In genomic region chr6:134443198-134443904, GRCm38 (mm10) we compare ENCODE assay signal across 16 mouse cellular contexts. TPM values are rescaled to one million over a fixed set of nuclear protein-coding genes. Genes with fewer than 3 reads are reported as not detected.
DNase-seq lines count a peak whose midpoint lies in the region; ATAC-seq lines count a peak whose summit lies in the region.
"Had no signal": no experiment of that assay in that cellular context is flagged by ENCODE, and none has a peak within 500 bp of the region (broad histone marks: within the 10 kb centered on the region; RNA-seq: fewer than 3 reads in every experiment).

No protein-coding gene starts in this region.

- H3K36me3 ChIP-seq in heart, embryonic 13.5 days: peaks cover 28% of the 10 kb centered on the region
- H3K36me3 ChIP-seq in intestine, embryonic 15.5 days: peaks cover 8% of the 10 kb centered on the region; the same call in 1 of the 2 replicates
- H3K36me3 ChIP-seq in hindbrain, embryonic 13.5 days: peaks cover 14% of the 10 kb centered on the region

- H3K4me2 ChIP-seq in heart, embryonic 13.5 days: no peak overlapping the region
- peak overlapping the region; percentile 15; the same call in 1 of the 2 replicates for H3K4me2 ChIP-seq in intestine, embryonic 15.5 days (replicated peaks)
- no peak overlapping the region for H3K4me2 ChIP-seq in hindbrain, embryonic 13.5 days
- H3K4me2 ChIP-seq: forebrain, embryonic 13.5 days; midbrain, embryonic 12.5 days; neural tube, embryonic 12.5 days had no signal

- DNase-seq in heart, adult 8-10 months (ENCODE audit: low spot score): no peak
- DNase-seq in kidney, postnatal 25 days: peak; percentile 25 to 53
- DNase-seq in naive thymus-derived CD4-positive, alpha-beta T cell, adult 2 months (ENCODE audit: low read depth): peak; percentile 18
- no peak for DNase-seq in spleen, postnatal 4 days (ENCODE audit: low spot score in 2 of 2)
- DNase-seq in retina, postnatal 1 day: no peak
- DNase-seq: adrenal gland, adult 8-10 months; gastrocnemius, postnatal 36 days; heart, postnatal 10 days; right cerebral cortex, postnatal 14 days had no signal

- no peaks in the 10 kb centered on the region for H3K9me3 ChIP-seq in heart, embryonic 13.5 days
- H3K9me3 ChIP-seq in intestine, embryonic 15.5 days: no peaks in the 10 kb centered on the region
- no peaks in the 10 kb centered on the region for H3K9me3 ChIP-seq in hindbrain, embryonic 13.5 days
- H3K9me3 ChIP-seq: forebrain, embryonic 13.5 days; midbrain, embryonic 12.5 days; neural tube, embryonic 12.5 days had no signal

- 0 out of 2 replicates have a peak, but pooled peaks cover 4% of the 10 kb centered on the region for H3K27me3 ChIP-seq in heart, embryonic 13.5 days (replicated peaks)
- no peaks in the 10 kb centered on the region for H3K27me3 ChIP-seq in intestine, embryonic 15.5 days (replicated peaks)
- H3K27me3 ChIP-seq in hindbrain, embryonic 13.5 days: peaks cover under 1% of the 10 kb centered on the region; the same call in 1 of the 2 replicates
- H3K27me3 ChIP-seq: forebrain, embryonic 13.5 days; neural tube, embryonic 12.5 days had no signal

- H3K4me1 ChIP-seq in heart, embryonic 13.5 days: peaks cover 30% of the 10 kb centered on the region
- peaks cover 18% of the 10 kb centered on the region; the same call in 1 of the 2 replicates for H3K4me1 ChIP-seq in intestine, embryonic 15.5 days (replicated peaks)
- H3K4me1 ChIP-seq in hindbrain, embryonic 13.5 days (replicated peaks): peaks cover 15% of the 10 kb centered on the region

- H3K27ac ChIP-seq in heart, embryonic 13.5 days (replicated peaks): peak overlapping the region; percentile 9; the same call in 1 of the 2 replicates
- H3K27ac ChIP-seq in intestine, embryonic 15.5 days: peak overlapping the region; percentile 88
- H3K27ac ChIP-seq in hindbrain, embryonic 13.5 days: no peak overlapping the region
- H3K27ac ChIP-seq: forebrain, embryonic 13.5 days; layer of hippocampus, adult 2 months; midbrain, embryonic 12.5 days; neural tube, embryonic 12.5 days had no signal

- no peak overlapping the region for H3K4me3 ChIP-seq in heart, embryonic 13.5 days
- H3K4me3 ChIP-seq in intestine, embryonic 15.5 days (replicated peaks): no peak overlapping the region
- no peak overlapping the region for H3K4me3 ChIP-seq in hindbrain, embryonic 13.5 days
- H3K4me3 ChIP-seq: forebrain, embryonic 13.5 days; layer of hippocampus, adult 2 months; midbrain, embryonic 12.5 days; neural tube, embryonic 12.5 days had no signal

- WGBS in heart, embryonic 13.5 days: 66% methylated on average over 9 of the region's 9 CpGs
- 49% methylated on average over 9 of the region's 9 CpGs for WGBS in intestine, embryonic 15.5 days
- 83% methylated on average over 9 of the region's 9 CpGs for WGBS in hindbrain, embryonic 13.5 days

- no peak overlapping the region for H3K9ac ChIP-seq in heart, embryonic 13.5 days
- no peak overlapping the region for H3K9ac ChIP-seq in intestine, embryonic 15.5 days
- H3K9ac ChIP-seq in hindbrain, embryonic 13.5 days: no peak overlapping the region
- H3K9ac ChIP-seq: forebrain, embryonic 13.5 days; midbrain, embryonic 12.5 days; neural tube, embryonic 12.5 days had no signal

- ATAC-seq in heart, embryonic 13.5 days (ENCODE audit: extremely low read depth, insufficient number of reproducible peaks, low FRiP score, low TSS enrichment): no peak
- peak; percentile 92 for ATAC-seq in intestine, embryonic 15.5 days
- no peak for ATAC-seq in hindbrain, embryonic 13.5 days (ENCODE audit: low FRiP score)
- ATAC-seq: forebrain, embryonic 13.5 days had no signal

RNA-seq across cellular contexts. Expression of gene Bcl2l14, which starts 47.2 kb away (rescaled TPM):
- polyA plus RNA-seq in heart, embryonic 13.5 days (2015; fragmentation: Nextera tagmentation; extraction: Ambion mirVana): 0.41 and 0.48 TPM in 2 replicates
- not detected for total RNA-seq in heart, adult 8-10 months (2022)
- 3.9 TPM in 2 replicates for polyA plus RNA-seq in intestine, embryonic 15.5 days (2015; fragmentation: Nextera tagmentation; extraction: Ambion mirVana)
- 0.08 TPM in 1 of 2 replicates, not detected in the other for polyA plus RNA-seq in hindbrain, embryonic 13.5 days (2015; fragmentation: Nextera tagmentation; extraction: Ambion mirVana)
- total RNA-seq: gastrocnemius, postnatal 36 days; heart, postnatal 10 days; layer of hippocampus, adult 2 months had no signal
- polyA plus RNA-seq: forebrain, embryonic 13.5 days had no signal

Comparison
In these comparisons a context has a peak if more than half of its experiments do, and no peak if none do; other contexts are left out.
1. DNase-seq: peak in kidney, postnatal 25 days (2 of 2) and naive thymus-derived CD4-positive, alpha-beta T cell, adult 2 months (single experiment); none in heart, adult 8-10 months (single experiment), spleen, postnatal 4 days (0 of 2) and retina, postnatal 1 day (single experiment).